Mouse (Mus musculus) liver, embryonic 14.5 days (tissue): ENCODE data around the gene Slc35b2. TPM values are rescaled to one million over a fixed set of nuclear protein-coding genes. Genes with fewer than 3 reads are reported as not detected.

Source experiments
- ATAC-seq: fragments of 200-750 bp; cut with Nextera tagmentation; 2 replicates; pipeline ENCODE4 v1.8.0; 2017; ENCODE audit warnings: moderate number of reproducible peaks, mild to moderate bottlenecking, moderate library complexity; ENCODE audit not compliant: insufficient read depth
- DNase-seq, 3 experiments: peaks; one replicate each; pipeline ENCODE4 v3.0.0-alpha.2; 2012 to 2013; ENCODE audit warnings: low read depth in 3 of 3, low spot score in 3 of 3
- H3K27ac ChIP-seq: fragments of 300-500 bp; sonication (generic); 2 replicates; pipeline ENCODE4 v1.5.1; 2014; ENCODE audit warnings: moderate library complexity, mild to moderate bottlenecking, control low read depth, inconsistent platforms
- H3K27me3 ChIP-seq: fragments of 300-500 bp; sonication (generic); 2 replicates; pipeline ENCODE4 v1.6.1; 2014; ENCODE audit warnings: mild to moderate bottlenecking, low read length, moderate library complexity; ENCODE audit not compliant: control insufficient read depth, insufficient read depth
- H3K36me3 ChIP-seq: fragments of 300-500 bp; sonication (generic); replicated peaks from 2 replicates; pipeline ENCODE4 v1.6.1; 2014; ENCODE audit warnings: low read depth; ENCODE audit not compliant: control insufficient read depth, insufficient read depth
- H3K4me1 ChIP-seq, 2 experiments: fragments of 200-500 bp in 1 of 2; fragments of 300-500 bp in 1 of 2; sonication (generic) in 1 of 2; replicated peaks; 2 replicates each; pipeline ENCODE4 v1.6.1; 2012 to 2014; ENCODE audit warnings: antibody characterized with exemption in 1 of 2, inconsistent platforms in 1 of 2, low read length in 1 of 2; ENCODE audit not compliant: control insufficient read depth in 2 of 2, insufficient read depth in 2 of 2
- H3K4me2 ChIP-seq: fragments of 300-500 bp; sonication (generic); 2 replicates; pipeline ENCODE4 v1.6.1; 2014; ENCODE audit warnings: low read depth, mild to moderate bottlenecking, control low read depth, moderate library complexity
- H3K4me3 ChIP-seq, 2 experiments: fragments of 200-500 bp in 1 of 2; fragments of 300-500 bp in 1 of 2; sonication (generic) in 1 of 2; 2 replicates each; pipeline ENCODE4 v1.5.1; 2012 to 2014; ENCODE audit warnings: low read depth in 2 of 2, low read length in 2 of 2, mild to moderate bottlenecking in 2 of 2, control low read depth in 1 of 2, inconsistent platforms in 1 of 2, moderate library complexity in 1 of 2; ENCODE audit not compliant: insufficient read depth in 1 of 2
- H3K9ac ChIP-seq: fragments of 300-500 bp; sonication (generic); replicated peaks from 2 replicates; pipeline ENCODE4 v1.6.1; 2014; ENCODE audit warnings: mild to moderate bottlenecking, control low read depth, moderate library complexity
- H3K9me3 ChIP-seq: fragments of 300-500 bp; sonication (generic); 2 replicates; pipeline ENCODE4 v1.6.1; 2016; ENCODE audit warnings: low read length, mixed read lengths; ENCODE audit not compliant: control insufficient read depth
- CTCF ChIP-seq: IDR thresholded peaks from 2 replicates; pipeline ENCODE4 v1.5.1; 2016; ENCODE audit warnings: antibody characterized with exemption, low read depth, control low read depth
- EP300 ChIP-seq: IDR thresholded peaks from 2 replicates; pipeline ENCODE4 v1.6.1; 2016; ENCODE audit warnings: antibody characterized with exemption, low read depth
- WGBS: fragments of 180-500 bp; shearing (Covaris S2); extraction: QIAGEN DNeasy Blood & Tissue Kit; methylation state at CpG from one replicate; pipeline ENCODE4 v1.1.7; 2014; ENCODE audit not compliant: insufficient replicate concordance; 5-methylcytosine and 5-hydroxymethylcytosine counted together
- polyA plus RNA-seq, 2 experiments: library from polyadenylated mRNA; depleted of rRNA in 1 of 2; stranded (reverse) in 1 of 2; unstranded in 1 of 2; fragments of >200 nt; fragmentation: Nextera tagmentation in 1 of 2; extraction: Ambion mirVana in 1 of 2; gene quantifications; 2 replicates each; pipeline versions ENCODE4 v1.2.1 to v1.2.3; 2012 to 2014

Gene Slc35b2
- polyA plus RNA-seq, 2 experiments: 27.6 to 44.8 TPM

GRCm38 (mm10) chr17:45595736-45596390 lies 32.2 kb downstream of the Slc35b2 start:
- WGBS: 13% methylated on average over 23 of the region's 23 CpGs
- Histone ChIP-seq H3K27me3 (no peaks in the 10 kb centered on the region), H3K4me1 (peaks cover 42 to 55% of the 10 kb centered on the region in 2 experiments), H3K9ac (peak overlapping the region; percentile 92), H3K4me2 (peak overlapping the region; percentile 95), H3K27ac (0 out of 2 replicates have a peak overlapping the region, but pooled peaks have one; percentile 26), H3K9me3 (no peaks in the 10 kb centered on the region), H3K36me3 (peaks cover 4% of the 10 kb centered on the region; the same call in 1 of the 2 replicates), H3K4me3 (peak overlapping the region; percentile 91 to 96)
- TF ChIP-seq EP300 (no peak), CTCF (0 out of 2 replicates have a peak, but pooled peaks have one; percentile 1)
- DNase-seq (no peak), ATAC-seq (no peak)

GRCm38 (mm10) chr17:45596631-45597396 lies 33.1 kb downstream of the Slc35b2 start:
- no peak overlapping the region for H3K4me2 ChIP-seq
- H3K9ac ChIP-seq: peak overlapping the region; percentile 37
- no peaks in the 10 kb centered on the region for H3K27me3 ChIP-seq
- TF ChIP-seq EP300: no peak
- peak; percentile 93 for TF ChIP-seq CTCF
- peak overlapping the region; percentile 37; the same call in 1 of the 2 replicates for H3K27ac ChIP-seq
- DNase-seq (no peak), ATAC-seq (0 out of 2 replicates have a peak, but pooled peaks have one; percentile 12)
- H3K4me1 ChIP-seq: peaks cover 51 to 63% of the 10 kb centered on the region in 2 experiments
- WGBS: 39% methylated on average over 11 of the region's 11 CpGs
- no peaks in the 10 kb centered on the region for H3K9me3 ChIP-seq
- H3K36me3 ChIP-seq: no peaks in the 10 kb centered on the region
- H3K4me3 ChIP-seq: no peak overlapping the region

- Histone ChIP-seq H3K36me3 (no peaks in the 10 kb centered on the region), H3K4me3 (no peak overlapping the region), H3K9me3 (no peaks in the 10 kb centered on the region), H3K27ac (no peak overlapping the region), H3K4me1 (peaks cover 50 to 62% of the 10 kb centered on the region in 2 experiments), H3K4me2 (no peak overlapping the region), H3K9ac (no peak overlapping the region), H3K27me3 (no peaks in the 10 kb centered on the region; the same call in 1 of the 2 replicates)
- DNase-seq (no peak), ATAC-seq (no peak)
- WGBS: 16% methylated on average over 3 of the region's 3 CpGs
- TF ChIP-seq EP300 (no peak), CTCF (no peak)
Measured at GRCm38 (mm10) chr17:45597787-45598186, 34.1 kb downstream of the Slc35b2 start.

GRCm38 (mm10) chr17:45598376-45598775 lies 34.7 kb downstream of the Slc35b2 start:
- Histone ChIP-seq H3K4me2 (no peak overlapping the region), H3K27me3 (no peaks in the 10 kb centered on the region; the same call in 1 of the 2 replicates), H3K36me3 (no peaks in the 10 kb centered on the region), H3K9ac (no peak overlapping the region), H3K9me3 (no peaks in the 10 kb centered on the region), H3K27ac (no peak overlapping the region), H3K4me1 (peaks cover 46 to 57% of the 10 kb centered on the region in 2 experiments), H3K4me3 (no peak overlapping the region)
- DNase-seq (no peak), ATAC-seq (no peak)
- no peak for TF ChIP-seq CTCF
- TF ChIP-seq EP300: no peak
- 74% methylated on average over 2 of the region's 2 CpGs for WGBS

- no peak for ATAC-seq
- Histone ChIP-seq H3K9ac (peak overlapping the region; percentile 55), H3K27me3 (no peaks in the 10 kb centered on the region; the same call in 1 of the 2 replicates), H3K4me3 (no peak overlapping the region; a peak in 1 of 4 replicates), H3K36me3 (no peaks in the 10 kb centered on the region), H3K4me2 (peak overlapping the region; percentile 63), H3K4me1 (peaks cover 46 to 53% of the 10 kb centered on the region in 2 experiments), H3K9me3 (no peaks in the 10 kb centered on the region), H3K27ac (no peak overlapping the region)
- TF ChIP-seq EP300: no peak
- TF ChIP-seq CTCF: no peak
- WGBS: 49% methylated on average over 3 of the region's 3 CpGs
- no peak for DNase-seq
Measured at GRCm38 (mm10) chr17:45598891-45599290, 35.2 kb downstream of the Slc35b2 start.
